Mouse (Mus musculus): Measurements from ENCODE around the gene Cebpzos. TPM values are rescaled to one million over a fixed set of nuclear protein-coding genes. Genes with fewer than 3 reads are reported as not detected.

Cebpzos gene
- 87.8 and 88.4 TPM in 2 replicates for polyA plus RNA-seq (2014; fragmentation: Nextera tagmentation; extraction: Ambion mirVana)

DNA sequence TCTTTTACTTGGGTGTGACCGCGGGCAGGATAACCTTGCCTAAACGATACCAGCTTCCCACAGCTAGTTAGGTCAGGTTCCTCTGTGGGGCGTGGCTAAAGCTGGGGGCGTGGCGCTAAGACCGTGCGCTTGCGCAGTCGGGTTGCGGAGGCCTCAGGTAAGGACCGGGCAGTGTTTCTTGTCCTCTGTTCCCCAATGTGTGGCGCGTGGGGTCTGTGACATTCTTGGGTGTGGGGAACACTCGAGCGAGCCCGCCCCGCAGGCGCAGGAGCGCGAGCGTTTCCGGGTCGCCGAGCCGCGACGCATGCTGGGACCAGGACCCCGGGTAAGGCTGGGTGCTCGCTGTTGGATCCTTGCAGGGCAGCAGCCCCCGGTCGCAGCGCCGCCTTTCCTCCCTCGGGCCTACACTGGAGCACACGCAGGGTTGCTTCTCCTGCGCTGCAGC lies at the start of gene Cebpzos:
Gene Cebpzos (plus strand): TSS at position 132 of the 445 bp plus-strand sequence.
- WGBS, result under 1% methylated on average over 37 of the region's 37 CpGs
- Histone ChIP-seq H3K4me2 (ENCODE audit: low read depth, severe bottlenecking) (peak within 1 kb of the TSS; percentile 72), H3K27me3 (ENCODE audit: control insufficient read depth, insufficient read depth, low read length) (no peaks in the 10 kb centered on the region), H3K9me3 (ENCODE audit: control insufficient read depth, low read length) (no peaks in the 10 kb centered on the region), H3K4me3 (ENCODE audit: low read depth, low read length) (peak within 1 kb of the TSS; percentile 56), H3K27ac (replicated peaks; ENCODE audit: low read depth, low read length) (peak within 1 kb of the TSS; percentile 75), H3K9ac (ENCODE audit: low read length) (peak within 1 kb of the TSS; percentile 77), H3K4me1 (ENCODE audit: control insufficient read depth, insufficient read depth, low read length) (no peaks in the 10 kb centered on the region), H3K36me3 (ENCODE audit: control insufficient read depth, insufficient read depth, low read length) (peaks cover 6% of the 10 kb centered on the region; the same call in 1 of the 2 replicates)
- DNase-seq (ENCODE audit: low spot score), result peak; percentile 93
- peak; percentile 94 for ATAC-seq (ENCODE audit: insufficient number of reproducible peaks, low FRiP score, low TSS enrichment, low read depth)

- peaks cover 3% of the 10 kb centered on the region for H3K36me3 ChIP-seq (ENCODE audit: control insufficient read depth, insufficient read depth, low read length)
- no peaks in the 10 kb centered on the region for H3K4me1 ChIP-seq (ENCODE audit: control insufficient read depth, insufficient read depth, low read length)
- no peak for ATAC-seq (ENCODE audit: insufficient number of reproducible peaks, low FRiP score, low TSS enrichment, low read depth)
- no peaks in the 10 kb centered on the region for H3K27me3 ChIP-seq (ENCODE audit: control insufficient read depth, insufficient read depth, low read length)
- DNase-seq (ENCODE audit: low spot score), result no peak
- no peak overlapping the region for H3K4me3 ChIP-seq (ENCODE audit: low read depth, low read length)
- H3K4me2 ChIP-seq (ENCODE audit: low read depth, severe bottlenecking), result no peak overlapping the region
- no peaks in the 10 kb centered on the region for H3K9me3 ChIP-seq (ENCODE audit: control insufficient read depth, low read length)
- no peak overlapping the region for H3K27ac ChIP-seq (replicated peaks; ENCODE audit: low read depth, low read length)
- no peak overlapping the region for H3K9ac ChIP-seq (ENCODE audit: low read length)
- WGBS, result 95% methylated on average over 6 of the region's 6 CpGs
These were observed 42.4 kb upstream of the Cebpzos start for GRCm38 (mm10) chr17:78873886-78874285.

DNA sequence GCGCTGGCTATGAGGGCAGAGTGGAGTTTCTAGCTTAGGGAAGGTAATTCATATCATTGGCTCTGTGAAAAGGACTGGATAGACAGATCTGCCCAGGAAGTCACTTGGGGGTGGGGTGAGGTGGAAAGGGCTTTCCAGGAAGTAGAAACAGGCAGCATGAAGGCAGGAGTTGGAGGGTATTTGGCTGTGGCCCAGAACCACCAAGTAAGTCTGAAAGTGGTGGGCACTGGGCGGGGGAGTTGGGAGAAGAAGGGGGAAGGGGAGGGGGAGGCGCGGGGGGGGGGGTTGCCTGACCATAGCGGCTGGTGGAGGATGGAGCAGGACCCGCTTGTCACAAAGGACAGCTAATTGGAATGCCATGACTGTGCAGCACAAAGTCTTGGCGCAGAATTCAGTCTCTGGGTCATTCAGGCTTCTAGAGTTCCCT lies 34.4 kb upstream of the Cebpzos start:
- 11% methylated on average over 7 of the region's 7 CpGs for WGBS
- H3K4me3 ChIP-seq (ENCODE audit: low read depth, low read length), result peak overlapping the region; percentile 51
- H3K9ac ChIP-seq (ENCODE audit: low read length), result peak overlapping the region; percentile 79
- H3K4me2 ChIP-seq (ENCODE audit: low read depth, severe bottlenecking), result peak overlapping the region; percentile 64
- peaks cover 2% of the 10 kb centered on the region; the same call in 1 of the 2 replicates for H3K36me3 ChIP-seq (ENCODE audit: control insufficient read depth, insufficient read depth, low read length)
- no peak overlapping the region for H3K27ac ChIP-seq (replicated peaks; ENCODE audit: low read depth, low read length)
- H3K9me3 ChIP-seq (ENCODE audit: control insufficient read depth, low read length), result no peaks in the 10 kb centered on the region
- no peaks in the 10 kb centered on the region for H3K4me1 ChIP-seq (ENCODE audit: control insufficient read depth, insufficient read depth, low read length)
- DNase-seq (ENCODE audit: low spot score) (peak; percentile 40), ATAC-seq (ENCODE audit: insufficient number of reproducible peaks, low FRiP score, low TSS enrichment, low read depth) (peak; percentile 24)
- no peaks in the 10 kb centered on the region for H3K27me3 ChIP-seq (ENCODE audit: control insufficient read depth, insufficient read depth, low read length)

DNA sequence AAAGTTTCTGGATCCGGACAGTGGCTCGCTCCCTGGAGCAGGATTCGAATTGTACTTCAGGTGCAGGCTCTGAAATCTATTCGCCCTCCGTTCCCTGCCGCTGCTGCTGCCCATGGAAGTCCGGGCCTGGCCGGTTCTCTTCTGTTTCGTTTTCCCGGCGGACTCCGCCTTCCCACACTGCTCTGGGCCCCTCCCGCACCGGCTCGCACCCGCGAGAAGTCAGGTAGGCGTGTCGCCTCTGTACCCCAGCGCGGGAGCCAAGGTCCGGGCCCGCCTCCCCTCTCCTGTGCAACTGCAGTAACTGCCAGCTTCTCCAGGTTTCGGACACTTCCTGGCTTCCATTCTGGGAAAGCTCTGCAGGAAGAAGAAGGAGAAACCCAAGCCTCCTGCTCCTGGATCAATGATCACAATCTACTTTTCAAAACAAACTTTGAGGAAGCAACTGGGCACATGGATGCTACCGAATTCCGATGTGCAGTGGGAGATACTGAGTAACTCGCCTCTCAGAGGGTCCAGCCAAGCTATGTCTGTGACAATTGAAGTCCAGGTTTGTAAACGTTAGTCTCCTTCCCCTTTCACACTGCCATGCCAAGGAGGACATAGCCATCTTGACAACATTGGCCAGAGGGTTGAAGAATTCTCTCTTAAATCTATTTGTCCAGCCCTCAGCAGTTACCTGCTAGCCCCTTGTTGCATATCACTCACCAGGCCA lies 33.7 kb upstream of the Cebpzos start, which contains the start of gene Eif2ak2:
Gene Eif2ak2 (minus strand): TSS at position 173 of the 712 bp plus-strand sequence.
- peaks cover 2% of the 10 kb centered on the region; the same call in 1 of the 2 replicates for H3K36me3 ChIP-seq (ENCODE audit: control insufficient read depth, insufficient read depth, low read length)
- peak within 1 kb of the TSS; percentile 64 for H3K4me2 ChIP-seq (ENCODE audit: low read depth, severe bottlenecking)
- H3K27me3 ChIP-seq (ENCODE audit: control insufficient read depth, insufficient read depth, low read length), result no peaks in the 10 kb centered on the region
- no peaks in the 10 kb centered on the region for H3K4me1 ChIP-seq (ENCODE audit: control insufficient read depth, insufficient read depth, low read length)
- peak within 1 kb of the TSS; percentile 51 for H3K4me3 ChIP-seq (ENCODE audit: low read depth, low read length)
- peak; percentile 90 for DNase-seq (ENCODE audit: low spot score)
- peak; percentile 95 for ATAC-seq (ENCODE audit: insufficient number of reproducible peaks, low FRiP score, low TSS enrichment, low read depth)
- H3K9me3 ChIP-seq (ENCODE audit: control insufficient read depth, low read length), result no peaks in the 10 kb centered on the region
- WGBS, result 3% methylated on average over 28 of the region's 28 CpGs
- H3K9ac ChIP-seq (ENCODE audit: low read length), result peak within 1 kb of the TSS; percentile 79
- 0 out of 2 replicates have a peak within 1 kb of the TSS, but pooled peaks have one; percentile 32 for H3K27ac ChIP-seq (replicated peaks; ENCODE audit: low read depth, low read length)

GRCm38 (mm10) chr17:78883291-78883690 lies 33.0 kb upstream of the Cebpzos start:
- Histone ChIP-seq H3K4me3 (ENCODE audit: low read depth, low read length) (no peak overlapping the region), H3K9ac (ENCODE audit: low read length) (no peak overlapping the region), H3K4me2 (ENCODE audit: low read depth, severe bottlenecking) (no peak overlapping the region), H3K36me3 (ENCODE audit: control insufficient read depth, insufficient read depth, low read length) (no peaks in the 10 kb centered on the region), H3K9me3 (ENCODE audit: control insufficient read depth, low read length) (no peaks in the 10 kb centered on the region), H3K27me3 (ENCODE audit: control insufficient read depth, insufficient read depth, low read length) (no peaks in the 10 kb centered on the region), H3K4me1 (ENCODE audit: control insufficient read depth, insufficient read depth, low read length) (no peaks in the 10 kb centered on the region), H3K27ac (replicated peaks; ENCODE audit: low read depth, low read length) (no peak overlapping the region)
- DNase-seq (ENCODE audit: low spot score) (no peak), ATAC-seq (ENCODE audit: insufficient number of reproducible peaks, low FRiP score, low TSS enrichment, low read depth) (no peak)
- WGBS, result 90% methylated on average over 4 of the region's 4 CpGs

GRCm38 (mm10) chr17:78885286-78886065 lies 30.8 kb upstream of the Cebpzos start:
- 83% methylated on average over 5 of the region's 5 CpGs for WGBS
- no peaks in the 10 kb centered on the region for H3K4me1 ChIP-seq (ENCODE audit: control insufficient read depth, insufficient read depth, low read length)
- no peak overlapping the region for H3K9ac ChIP-seq (ENCODE audit: low read length)
- no peak for DNase-seq (ENCODE audit: low spot score)
- no peak overlapping the region for H3K4me3 ChIP-seq (ENCODE audit: low read depth, low read length)
- no peaks in the 10 kb centered on the region for H3K9me3 ChIP-seq (ENCODE audit: control insufficient read depth, low read length)
- no peak for ATAC-seq (ENCODE audit: insufficient number of reproducible peaks, low FRiP score, low TSS enrichment, low read depth)
- no peaks in the 10 kb centered on the region for H3K27me3 ChIP-seq (ENCODE audit: control insufficient read depth, insufficient read depth, low read length)
- no peak overlapping the region for H3K4me2 ChIP-seq (ENCODE audit: low read depth, severe bottlenecking)
- no peaks in the 10 kb centered on the region for H3K36me3 ChIP-seq (ENCODE audit: control insufficient read depth, insufficient read depth, low read length)
- H3K27ac ChIP-seq (replicated peaks; ENCODE audit: low read depth, low read length), result no peak overlapping the region

DNA sequence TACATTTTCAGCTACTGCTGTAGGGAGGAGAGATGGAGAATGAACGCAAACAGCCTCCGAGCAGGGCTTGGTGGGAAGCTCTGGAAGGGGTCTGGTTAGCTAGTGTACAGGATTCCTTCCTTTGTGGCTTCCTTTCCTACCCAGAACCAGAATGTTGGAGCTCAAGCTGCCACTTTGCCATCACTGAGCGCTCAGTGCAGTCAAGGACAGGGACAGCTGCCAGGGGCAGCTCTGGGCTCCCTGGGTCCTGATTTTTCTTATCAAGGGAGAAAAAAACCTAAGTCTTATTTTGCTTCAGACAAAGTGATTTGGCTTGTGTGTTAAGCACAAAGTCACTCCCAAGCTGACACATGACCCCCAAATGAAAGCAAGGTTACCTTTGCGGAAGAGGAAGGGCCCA lies 27.7 kb upstream of the Cebpzos start:
- no peak for DNase-seq (ENCODE audit: low spot score)
- WGBS, result 86% methylated on average over 4 of the region's 4 CpGs
- Histone ChIP-seq H3K4me3 (ENCODE audit: low read depth, low read length) (no peak overlapping the region), H3K4me2 (ENCODE audit: low read depth, severe bottlenecking) (no peak overlapping the region), H3K36me3 (ENCODE audit: control insufficient read depth, insufficient read depth, low read length) (no peaks in the 10 kb centered on the region), H3K9me3 (ENCODE audit: control insufficient read depth, low read length) (no peaks in the 10 kb centered on the region), H3K27ac (replicated peaks; ENCODE audit: low read depth, low read length) (no peak overlapping the region), H3K4me1 (ENCODE audit: control insufficient read depth, insufficient read depth, low read length) (no peaks in the 10 kb centered on the region), H3K9ac (ENCODE audit: low read length) (no peak overlapping the region), H3K27me3 (ENCODE audit: control insufficient read depth, insufficient read depth, low read length) (no peaks in the 10 kb centered on the region)
- ATAC-seq (ENCODE audit: insufficient number of reproducible peaks, low FRiP score, low TSS enrichment, low read depth), result no peak

DNA sequence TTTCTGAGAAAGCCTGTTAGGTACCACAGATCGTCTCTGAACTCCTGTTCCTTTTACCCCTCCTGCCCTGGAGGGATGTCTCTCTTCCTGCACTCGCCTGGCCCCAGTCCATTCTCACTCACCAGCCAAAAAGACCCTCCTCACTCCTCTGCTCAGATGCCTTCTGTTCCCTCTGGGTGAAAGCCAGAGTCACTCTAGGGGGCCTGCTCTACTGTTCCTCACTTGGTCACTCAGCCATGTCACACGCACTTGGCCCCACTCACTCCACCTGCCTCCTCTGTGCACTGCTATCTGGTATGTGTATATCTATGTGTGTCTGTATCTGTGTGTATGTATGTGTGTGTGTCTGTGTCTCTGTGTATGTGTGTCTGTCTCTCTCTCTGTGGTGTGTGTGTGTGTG lies 27.1 kb upstream of the Cebpzos start:
- ATAC-seq (ENCODE audit: insufficient number of reproducible peaks, low FRiP score, low TSS enrichment, low read depth) (no peak), DNase-seq (ENCODE audit: low spot score) (no peak)
- no peaks in the 10 kb centered on the region for H3K36me3 ChIP-seq (ENCODE audit: control insufficient read depth, insufficient read depth, low read length)
- H3K27ac ChIP-seq (replicated peaks; ENCODE audit: low read depth, low read length), result no peak overlapping the region
- no peaks in the 10 kb centered on the region for H3K9me3 ChIP-seq (ENCODE audit: control insufficient read depth, low read length)
- 56% methylated on average over 3 of the region's 3 CpGs for WGBS
- H3K9ac ChIP-seq (ENCODE audit: low read length), result no peak overlapping the region
- H3K27me3 ChIP-seq (ENCODE audit: control insufficient read depth, insufficient read depth, low read length), result no peaks in the 10 kb centered on the region
- no peak overlapping the region for H3K4me3 ChIP-seq (ENCODE audit: low read depth, low read length)
- H3K4me2 ChIP-seq (ENCODE audit: low read depth, severe bottlenecking), result no peak overlapping the region
- H3K4me1 ChIP-seq (ENCODE audit: control insufficient read depth, insufficient read depth, low read length), result no peaks in the 10 kb centered on the region

Measured in limb, embryonic 11.5 days (tissue).